Mouse (Mus musculus) heart, postnatal 0 days (tissue): ENCODE measurements at regions not wholly inside any gene's neighbourhood (a gene's known extent, or its start where the extent isn't known, plus 50 kb on each side); places are given as distances from the start of the nearest gene placed in this dataset.

Experiments
- ATAC-seq: fragments of 200-750 bp; cut with Nextera tagmentation; 2 replicates; pipeline ENCODE4 v1.8.0; 2017; ENCODE audit warnings: low read depth, moderate number of reproducible peaks, moderate library complexity; ENCODE audit not compliant: insufficient read depth
- DNase-seq: peaks from one replicate; pipeline ENCODE4 v3.0.0-alpha.2; 2016; ENCODE audit warnings: low spot score
- H3K27ac ChIP-seq: fragments of 300-500 bp; sonication (generic); 2 replicates; pipeline ENCODE4 v1.5.1; 2014; ENCODE audit warnings: low read depth, mild to moderate bottlenecking
- H3K27me3 ChIP-seq: fragments of 300-500 bp; sonication (generic); 2 replicates; pipeline ENCODE4 v1.6.1; 2014; ENCODE audit warnings: low read length, mixed read lengths; ENCODE audit not compliant: control insufficient read depth, insufficient read depth
- H3K36me3 ChIP-seq: fragments of 300-500 bp; sonication (generic); replicated peaks from 2 replicates; pipeline ENCODE4 v1.6.1; 2014; ENCODE audit warnings: low read length, mixed read lengths; ENCODE audit not compliant: control insufficient read depth, insufficient read depth
- H3K4me1 ChIP-seq: fragments of 300-500 bp; sonication (generic); 2 replicates; pipeline ENCODE4 v1.6.1; 2014; ENCODE audit warnings: antibody characterized with exemption; ENCODE audit not compliant: control insufficient read depth, insufficient read depth
- H3K4me2 ChIP-seq: fragments of 300-500 bp; sonication (generic); 2 replicates; pipeline ENCODE4 v1.6.1; 2014; ENCODE audit warnings: low read depth, mild to moderate bottlenecking, low read length, moderate library complexity
- H3K4me3 ChIP-seq: fragments of 300-500 bp; sonication (generic); 2 replicates; pipeline ENCODE4 v1.5.1; 2014; ENCODE audit warnings: low read depth, low read length
- H3K9ac ChIP-seq: fragments of 300-500 bp; sonication (generic); replicated peaks from 2 replicates; pipeline ENCODE4 v1.6.1; 2014; ENCODE audit warnings: low read depth, low read length, mixed read lengths
- H3K9me3 ChIP-seq: fragments of 300-500 bp; sonication (generic); replicated peaks from 2 replicates; pipeline ENCODE4 v1.6.1; 2016; ENCODE audit warnings: low read length; ENCODE audit not compliant: control insufficient read depth
- CTCF ChIP-seq: IDR thresholded peaks from 2 replicates; pipeline ENCODE4 v1.5.1; 2016; ENCODE audit warnings: antibody characterized with exemption, control low read depth, low read depth
- EP300 ChIP-seq: IDR thresholded peaks from 2 replicates; pipeline ENCODE4 v1.6.1; 2016; ENCODE audit warnings: antibody characterized with exemption, low read depth
- WGBS: fragments of 180-500 bp; shearing (Covaris S2); extraction: QIAGEN DNeasy Blood & Tissue Kit; methylation state at CpG from one replicate; pipeline ENCODE4 v1.1.7; 2014; 5-methylcytosine and 5-hydroxymethylcytosine counted together

DNA sequence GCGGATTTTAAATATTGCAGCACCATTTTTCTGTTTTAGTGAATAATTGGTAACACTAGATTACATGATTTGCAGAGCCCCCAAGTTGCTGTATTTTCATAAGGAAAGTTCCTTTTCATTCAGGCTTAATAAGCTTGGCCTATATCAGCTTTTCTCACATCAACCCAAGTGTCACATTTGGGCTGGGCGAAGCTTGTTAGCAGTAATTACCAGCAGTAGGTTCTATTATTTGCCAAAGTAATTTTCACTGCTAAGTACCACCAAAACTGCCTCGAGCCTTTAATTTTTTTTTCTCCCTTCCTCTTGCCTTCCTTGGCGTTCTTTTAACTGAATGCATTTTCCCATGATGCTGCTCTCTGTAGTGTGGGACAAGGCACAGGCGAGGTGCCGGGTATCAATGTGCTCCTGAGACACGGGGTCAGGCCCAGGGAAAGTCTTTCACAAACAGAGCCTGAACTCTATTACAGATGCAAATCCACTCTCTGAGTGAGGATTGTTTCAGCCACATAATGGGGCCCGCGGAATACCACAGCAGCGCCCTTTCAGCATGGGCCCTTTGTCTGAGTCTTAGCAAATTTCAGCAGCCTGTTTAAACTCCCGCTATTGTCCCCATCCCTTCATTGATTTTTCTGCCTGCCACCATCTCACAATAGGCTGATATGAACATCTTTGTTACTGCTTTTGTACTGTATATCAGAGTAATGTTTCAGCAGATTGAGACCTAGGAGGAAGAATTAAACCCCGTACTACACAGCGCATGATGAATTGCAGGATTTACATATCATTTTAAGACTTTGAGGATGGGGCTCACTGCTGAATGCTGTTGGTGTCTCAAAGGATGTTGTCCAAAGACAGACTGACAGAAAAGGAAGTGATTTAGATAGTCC is 205.1 kb upstream of the Epha3 start:
- Histone ChIP-seq H3K27ac (no peak overlapping the region), H3K27me3 (no peaks in the 10 kb centered on the region), H3K9me3 (no peaks in the 10 kb centered on the region), H3K4me2 (no peak overlapping the region), H3K4me3 (no peak overlapping the region), H3K4me1 (no peaks in the 10 kb centered on the region), H3K9ac (no peak overlapping the region), H3K36me3 (no peaks in the 10 kb centered on the region)
- DNase-seq: no peak
- TF ChIP-seq CTCF (no peak), EP300 (no peak)
- ATAC-seq: no peak
- WGBS: 49% methylated on average over 13 of the region's 13 CpGs

DNA sequence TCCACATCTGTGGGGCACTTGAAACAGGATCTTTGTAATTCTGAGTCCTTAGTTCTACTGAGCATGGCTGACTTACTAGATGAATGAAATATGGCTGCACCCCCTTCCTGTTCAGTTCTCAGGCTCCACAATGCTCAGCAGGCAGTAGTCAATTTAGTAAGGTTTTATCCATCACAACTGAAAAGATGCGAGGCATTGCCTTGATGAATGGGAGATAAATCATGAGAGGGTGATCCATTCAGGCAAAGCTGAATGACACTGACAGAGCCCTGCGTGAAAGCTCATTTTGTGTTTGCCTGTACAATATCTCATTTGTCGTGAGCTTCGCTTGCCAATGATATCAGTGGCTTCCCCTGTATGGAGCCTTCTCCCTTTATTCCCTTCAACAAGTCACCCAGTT is 198.6 kb upstream of the Epha3 start:
- DNase-seq: no peak
- 83% methylated on average over 4 of the region's 4 CpGs for WGBS
- Histone ChIP-seq H3K4me1 (no peaks in the 10 kb centered on the region), H3K27me3 (no peaks in the 10 kb centered on the region), H3K9ac (no peak overlapping the region), H3K36me3 (no peaks in the 10 kb centered on the region), H3K4me2 (no peak overlapping the region), H3K4me3 (no peak overlapping the region), H3K27ac (no peak overlapping the region), H3K9me3 (no peaks in the 10 kb centered on the region)
- TF ChIP-seq CTCF (no peak), EP300 (no peak)
- ATAC-seq: no peak

DNA sequence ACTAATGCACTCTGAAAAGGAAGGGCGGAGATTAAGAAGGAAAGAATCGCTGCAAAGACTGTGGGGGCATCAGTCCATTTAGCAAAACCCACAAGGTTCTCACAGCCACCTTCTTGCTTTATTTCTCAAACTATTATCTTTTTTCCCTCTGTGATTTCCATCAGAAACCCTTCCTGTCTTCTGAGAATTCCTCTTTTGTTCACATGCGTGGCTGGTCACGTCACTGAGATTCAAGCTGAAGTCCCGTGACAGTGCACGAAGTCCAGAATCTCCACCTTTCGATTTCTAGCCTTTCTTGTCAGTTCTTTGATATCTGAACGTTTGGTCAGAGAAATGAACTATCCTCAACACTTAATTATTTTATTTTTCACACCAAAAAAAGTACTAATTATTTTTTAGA is 194.7 kb upstream of the Epha3 start:
- Histone ChIP-seq H3K27ac (no peak overlapping the region), H3K9me3 (no peaks in the 10 kb centered on the region), H3K4me2 (no peak overlapping the region), H3K9ac (no peak overlapping the region), H3K27me3 (no peaks in the 10 kb centered on the region), H3K36me3 (no peaks in the 10 kb centered on the region), H3K4me1 (no peaks in the 10 kb centered on the region), H3K4me3 (no peak overlapping the region)
- WGBS: 71% methylated on average over 8 of the region's 8 CpGs
- TF ChIP-seq CTCF: no peak
- no peak for TF ChIP-seq EP300
- no peak for DNase-seq
- no peak for ATAC-seq

DNA sequence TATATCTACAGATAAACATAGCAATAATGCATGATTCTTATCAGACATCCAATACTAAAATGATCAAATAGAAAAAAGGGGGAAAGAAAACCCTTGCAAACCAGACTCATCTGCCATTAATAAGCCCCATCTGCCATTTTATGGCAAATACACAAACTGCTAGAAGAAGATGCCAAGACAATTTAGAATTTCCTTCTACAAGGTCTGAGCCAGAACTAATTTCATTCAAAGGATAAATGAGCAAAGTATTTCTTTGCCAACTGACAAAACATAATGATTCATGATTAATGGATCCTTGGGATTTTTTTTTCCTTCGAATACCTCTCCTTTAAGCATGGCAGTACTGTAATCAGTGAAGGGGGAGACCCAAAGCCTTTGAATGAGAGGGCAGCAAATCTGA is 190.4 kb upstream of the Epha3 start:
- WGBS: 65% methylated on average over 1 of the region's 1 CpGs
- H3K36me3 ChIP-seq: no peaks in the 10 kb centered on the region
- H3K9ac ChIP-seq: no peak overlapping the region

DNA sequence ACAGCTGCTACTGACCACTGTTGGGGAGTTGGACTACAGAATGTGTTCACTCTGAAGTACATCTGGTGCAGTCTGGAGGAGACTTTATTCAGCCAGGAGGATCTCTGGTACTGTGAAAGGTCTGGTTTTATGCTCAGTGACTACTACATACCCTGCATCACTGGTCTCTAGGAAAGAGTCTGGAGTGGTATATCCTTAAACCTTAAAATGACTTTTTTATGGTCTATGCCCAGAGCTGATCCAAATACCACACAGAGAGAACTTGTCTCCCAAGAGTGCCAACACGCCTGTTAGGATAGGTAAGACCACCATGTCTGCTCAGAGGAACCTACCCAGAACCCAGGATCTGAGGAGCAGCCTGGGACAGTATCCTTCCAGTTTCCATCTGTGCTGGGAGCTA is 184.1 kb upstream of the Epha3 start:
- WGBS: 58% methylated on average over 1 of the region's 1 CpGs
- no peak for TF ChIP-seq CTCF
- no peak for TF ChIP-seq EP300
- DNase-seq: no peak

More for the DNA sequence above, 190.4 kb upstream of the Epha3 start:
- H3K4me1 ChIP-seq: no peaks in the 10 kb centered on the region
- no peaks in the 10 kb centered on the region for H3K27me3 ChIP-seq
- DNase-seq: no peak
- TF ChIP-seq EP300 (no peak), CTCF (no peak)
- H3K27ac ChIP-seq: no peak overlapping the region
- H3K9me3 ChIP-seq: no peaks in the 10 kb centered on the region
- no peak for ATAC-seq
- H3K4me3 ChIP-seq: no peak overlapping the region
- H3K4me2 ChIP-seq: no peak overlapping the region

DNA sequence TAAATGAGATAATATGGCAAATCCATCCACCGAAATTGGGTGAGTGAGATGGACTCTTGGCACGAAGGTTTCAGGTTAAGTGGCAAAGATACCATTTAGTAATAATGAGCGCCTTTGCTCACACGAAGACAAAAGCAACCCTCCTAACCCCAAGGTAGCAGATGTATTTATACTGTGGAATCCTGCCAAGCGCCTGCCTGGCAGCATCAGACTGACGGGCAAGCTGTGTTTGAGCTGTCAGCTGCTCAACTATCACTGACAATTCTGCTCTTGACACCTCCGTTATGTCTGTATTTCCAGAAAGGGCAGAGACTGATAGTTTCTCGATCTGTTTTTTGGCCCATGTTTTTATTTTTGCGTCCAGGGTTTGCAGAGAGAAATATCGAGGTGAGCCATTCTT is 169.1 kb upstream of the Epha3 start:
- 36% methylated on average over 10 of the region's 10 CpGs for WGBS
- H3K9me3 ChIP-seq: no peaks in the 10 kb centered on the region
- no peaks in the 10 kb centered on the region for H3K4me1 ChIP-seq
- H3K36me3 ChIP-seq: no peaks in the 10 kb centered on the region
- no peak overlapping the region for H3K27ac ChIP-seq
- TF ChIP-seq EP300: no peak
- TF ChIP-seq CTCF: no peak
- peak overlapping the region; percentile 36 for H3K4me2 ChIP-seq
- H3K9ac ChIP-seq: no peak overlapping the region
- DNase-seq (peak; percentile 33), ATAC-seq (peak; percentile 39; the same call in 1 of the 2 replicates)
- no peaks in the 10 kb centered on the region for H3K27me3 ChIP-seq
- H3K4me3 ChIP-seq: no peak overlapping the region

More for the DNA sequence above, 184.1 kb upstream of the Epha3 start:
- Histone ChIP-seq H3K4me3 (no peak overlapping the region), H3K9ac (no peak overlapping the region), H3K27me3 (no peaks in the 10 kb centered on the region), H3K36me3 (no peaks in the 10 kb centered on the region), H3K9me3 (no peaks in the 10 kb centered on the region), H3K27ac (no peak overlapping the region), H3K4me1 (no peaks in the 10 kb centered on the region), H3K4me2 (no peak overlapping the region)
- no peak for ATAC-seq
